Mouse (Mus musculus) limb, embryonic 15.5 days (tissue): Measurements from ENCODE around the gene Osbp. TPM values are rescaled to one million over a fixed set of nuclear protein-coding genes. Genes with fewer than 3 reads are reported as not detected.
A peak's percentile ranks its signal among the peaks of the same experiment; 100 is the strongest.

ENCODE experiments used
- ATAC-seq: fragments of 200-750 bp; cut with Nextera tagmentation; 2 replicates; pipeline ENCODE4 v1.8.0; 2017; ENCODE audit warnings: low read depth, moderate TSS enrichment; ENCODE audit not compliant: insufficient number of reproducible peaks, low FRiP score, low TSS enrichment
- H3K27ac ChIP-seq: fragments of 300-500 bp; sonication (generic); 2 replicates; pipeline ENCODE4 v1.5.1; 2015; ENCODE audit warnings: moderate library complexity, mild to moderate bottlenecking, inconsistent platforms
- H3K27me3 ChIP-seq: fragments of 300-500 bp; sonication (generic); 2 replicates; pipeline ENCODE4 v1.6.1; 2015; ENCODE audit warnings: inconsistent platforms
- H3K36me3 ChIP-seq: fragments of 300-500 bp; sonication (generic); 2 replicates; pipeline ENCODE4 v1.6.1; 2015; ENCODE audit warnings: inconsistent platforms
- H3K4me1 ChIP-seq: fragments of 300-500 bp; sonication (generic); 2 replicates; pipeline ENCODE4 v1.6.1; 2015; ENCODE audit warnings: inconsistent platforms
- H3K4me2 ChIP-seq: fragments of 300-500 bp; sonication (generic); 2 replicates; pipeline ENCODE4 v1.6.1; 2015; ENCODE audit warnings: mild to moderate bottlenecking, inconsistent platforms
- H3K4me3 ChIP-seq: fragments of 300-500 bp; sonication (generic); 2 replicates; pipeline ENCODE4 v1.5.1; 2015; ENCODE audit warnings: mild to moderate bottlenecking, inconsistent platforms
- H3K9ac ChIP-seq: fragments of 300-500 bp; sonication (generic); 2 replicates; pipeline ENCODE4 v1.6.1; 2015; ENCODE audit warnings: inconsistent platforms
- H3K9me3 ChIP-seq: fragments of 300-500 bp; sonication (generic); 2 replicates; pipeline ENCODE4 v1.6.1; 2016; ENCODE audit warnings: inconsistent platforms
- WGBS: fragments of 180-500 bp; shearing (Covaris S2); methylation state at CpG from one replicate; pipeline ENCODE4 v1.1.7; 2015; 5-methylcytosine and 5-hydroxymethylcytosine counted together
- polyA plus RNA-seq: library from polyadenylated mRNA; unstranded; fragments of >200 nt; fragmentation: Nextera tagmentation; extraction: Ambion mirVana; gene quantifications from 2 replicates; pipeline ENCODE4 v1.2.1, GENCODE M21; 2015

The Osbp gene
- polyA plus RNA-seq, 1 experiment from 2014 or later = 5.6 TPM

DNA sequence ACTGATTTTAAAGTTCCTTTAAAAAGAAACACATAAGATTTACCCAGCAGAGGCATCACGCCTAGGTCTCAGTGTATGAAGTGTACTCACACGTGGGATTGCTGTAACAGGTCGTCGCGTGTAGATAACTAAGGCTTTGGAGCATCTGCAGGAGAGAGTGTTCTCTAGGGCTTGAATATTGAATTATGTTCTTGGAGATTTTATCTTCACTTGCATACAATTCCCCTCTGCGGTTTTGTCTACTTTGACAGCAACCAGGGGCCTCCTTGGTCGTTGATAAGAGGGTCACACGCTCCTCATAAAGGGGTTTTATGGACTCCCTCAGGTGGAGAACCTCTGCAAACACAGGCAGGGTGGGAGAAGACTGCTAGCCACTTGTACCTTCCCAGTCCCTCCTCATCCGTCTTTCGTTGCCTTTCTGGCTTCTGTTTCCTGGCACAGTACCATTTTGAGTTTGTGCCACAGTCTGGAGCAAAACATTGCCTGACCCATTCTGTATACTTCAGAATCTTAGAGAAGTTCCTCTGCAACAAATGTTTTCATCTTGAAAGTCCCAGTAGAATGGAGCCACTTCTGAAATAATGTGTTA, 26.8 kb downstream of the Osbp start:
- no peaks in the 10 kb centered on the region for H3K27me3 ChIP-seq
- no peak for ATAC-seq
- H3K9ac ChIP-seq = no peak overlapping the region
- H3K36me3 ChIP-seq = peaks cover 73% of the 10 kb centered on the region
- H3K4me2 ChIP-seq = no peak overlapping the region
- no peaks in the 10 kb centered on the region for H3K9me3 ChIP-seq
- no peak overlapping the region for H3K4me3 ChIP-seq
- no peaks in the 10 kb centered on the region for H3K4me1 ChIP-seq
- H3K27ac ChIP-seq = no peak overlapping the region
- 84% methylated on average over 10 of the region's 10 CpGs for WGBS

DNA sequence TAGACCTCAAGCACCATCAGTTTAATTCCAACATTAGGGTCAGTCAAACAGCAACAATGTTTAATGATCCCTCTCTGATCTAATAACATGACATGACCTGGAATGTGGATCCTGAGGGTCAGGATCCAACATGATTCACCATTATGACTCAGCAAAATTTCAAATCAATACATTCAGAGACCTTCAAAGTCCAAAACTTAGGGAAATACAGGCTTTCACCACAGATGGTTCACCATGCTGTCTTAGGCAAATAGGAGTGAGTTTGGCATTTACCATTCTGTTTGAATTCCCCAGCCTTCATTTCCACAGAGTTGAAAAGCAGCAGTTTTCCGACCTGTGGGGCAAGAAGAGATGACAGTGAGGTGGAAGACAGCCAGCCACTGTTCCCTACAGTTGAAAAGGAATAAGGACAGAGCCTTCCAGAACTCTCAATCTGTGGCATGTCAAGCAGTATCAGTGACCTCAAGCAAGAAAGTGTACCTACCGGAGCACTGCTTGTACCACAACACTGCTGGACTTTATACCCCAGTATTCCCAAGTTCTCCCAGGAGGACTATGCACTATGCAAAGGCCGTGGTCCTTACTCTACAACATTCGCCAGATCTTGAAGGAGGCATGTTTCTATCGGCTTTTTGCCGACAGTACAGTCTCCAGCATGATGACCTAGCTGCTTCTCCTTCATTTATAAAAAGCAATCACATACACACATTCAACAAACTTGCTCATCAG, 29.1 kb downstream of the Osbp start:
- Histone ChIP-seq H3K36me3 (peaks cover 52% of the 10 kb centered on the region), H3K27me3 (no peaks in the 10 kb centered on the region), H3K9ac (no peak overlapping the region), H3K4me1 (no peaks in the 10 kb centered on the region), H3K27ac (no peak overlapping the region), H3K9me3 (no peaks in the 10 kb centered on the region), H3K4me2 (no peak overlapping the region), H3K4me3 (no peak overlapping the region)
- WGBS = 90% methylated on average over 6 of the region's 6 CpGs
- ATAC-seq = no peak

DNA sequence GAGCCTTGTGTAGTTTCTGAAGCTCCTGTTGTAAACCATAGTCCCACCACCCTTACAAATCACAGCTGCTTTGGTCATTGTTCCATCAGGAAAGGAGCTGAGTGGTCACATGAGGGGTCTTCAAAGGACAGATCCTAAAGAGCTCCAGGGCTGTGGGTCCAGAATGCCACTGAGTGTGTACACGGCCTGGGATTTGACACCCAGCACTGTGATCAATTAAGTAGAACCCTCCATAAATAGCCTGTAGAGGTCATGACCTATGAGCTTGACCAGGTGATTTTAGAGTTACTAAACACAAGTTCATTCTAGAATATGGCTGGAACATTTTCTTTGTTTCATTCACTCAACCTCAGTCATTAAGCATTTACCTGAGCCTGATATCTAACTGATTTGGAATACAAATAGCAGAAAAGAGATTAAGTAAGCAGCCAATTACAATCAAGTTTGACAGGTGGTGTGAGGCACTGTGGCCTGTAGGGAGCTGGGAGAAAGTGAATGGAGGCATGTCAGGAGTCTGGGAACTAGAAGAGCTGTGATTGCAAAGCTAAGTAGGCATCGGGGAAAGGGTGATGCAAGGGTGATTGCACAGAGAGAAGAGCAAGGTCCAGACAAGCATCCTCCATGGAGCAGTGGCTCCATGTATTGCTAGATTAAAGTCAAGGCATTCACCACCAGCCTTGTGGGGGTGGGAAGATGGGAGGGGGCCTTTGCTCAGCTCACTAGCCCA, 30.1 kb downstream of the Osbp start:
- Histone ChIP-seq H3K36me3 (peaks cover 44% of the 10 kb centered on the region), H3K4me3 (no peak overlapping the region), H3K9ac (no peak overlapping the region), H3K9me3 (no peaks in the 10 kb centered on the region), H3K4me2 (no peak overlapping the region), H3K27ac (no peak overlapping the region), H3K27me3 (no peaks in the 10 kb centered on the region), H3K4me1 (no peaks in the 10 kb centered on the region)
- ATAC-seq = no peak
- WGBS = 56% methylated on average over 2 of the region's 2 CpGs

DNA sequence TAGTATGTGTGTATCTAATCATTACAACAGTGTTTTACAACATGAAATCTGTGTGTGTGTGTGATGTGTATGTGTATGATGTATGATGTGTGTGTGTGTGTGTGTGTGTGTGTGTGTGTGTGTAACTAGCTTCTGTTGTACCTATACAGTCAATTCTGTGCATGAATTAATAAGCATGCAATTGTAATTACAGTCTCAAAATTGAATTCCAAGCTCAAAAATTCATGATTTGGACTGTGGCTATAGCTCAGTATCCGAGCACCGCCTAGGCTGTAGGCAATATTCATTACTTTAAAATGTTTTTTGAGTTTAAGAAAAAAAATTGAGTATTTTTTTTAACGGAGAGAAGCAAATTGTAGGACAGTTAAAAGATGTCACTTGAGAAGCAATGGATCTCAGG, 35.9 kb downstream of the Osbp start:
- Histone ChIP-seq H3K27me3 (no peaks in the 10 kb centered on the region), H3K9me3 (no peaks in the 10 kb centered on the region), H3K4me3 (no peak overlapping the region), H3K9ac (no peak overlapping the region), H3K4me2 (no peak overlapping the region), H3K4me1 (peaks cover 3% of the 10 kb centered on the region; the same call in 1 of the 2 replicates), H3K27ac (no peak overlapping the region), H3K36me3 (no peaks in the 10 kb centered on the region)
- ATAC-seq = no peak
- 21% methylated on average over 3 of the region's 3 CpGs for WGBS

DNA sequence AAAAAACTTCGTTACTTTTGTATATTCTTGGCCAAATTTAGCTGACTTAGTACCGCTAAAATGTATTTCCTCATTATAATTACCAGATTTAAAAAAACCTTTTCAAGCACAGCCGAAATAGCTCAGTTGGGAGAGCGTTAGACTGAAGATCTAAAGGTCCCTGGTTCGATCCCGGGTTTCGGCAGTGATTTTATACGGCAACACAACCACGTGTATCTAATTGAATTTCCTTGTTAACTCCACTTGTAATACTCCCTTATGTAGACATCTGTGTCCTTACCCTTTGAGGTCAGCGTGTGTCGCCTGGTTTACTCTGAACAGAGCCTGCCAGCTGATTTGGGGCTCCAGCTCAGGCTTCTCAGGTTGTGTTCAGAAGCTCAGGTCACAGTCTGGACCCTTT, 36.4 kb downstream of the Osbp start:
- Histone ChIP-seq H3K9me3 (no peaks in the 10 kb centered on the region), H3K27ac (no peak overlapping the region), H3K4me1 (peaks cover 8% of the 10 kb centered on the region; the same call in 1 of the 2 replicates), H3K4me3 (0 out of 2 replicates have a peak overlapping the region, but pooled peaks have one; percentile 5), H3K36me3 (no peaks in the 10 kb centered on the region), H3K9ac (no peak overlapping the region), H3K4me2 (0 out of 2 replicates have a peak overlapping the region, but pooled peaks have one; percentile 17), H3K27me3 (no peaks in the 10 kb centered on the region)
- 3% methylated on average over 11 of the region's 11 CpGs for WGBS
- no peak for ATAC-seq

DNA sequence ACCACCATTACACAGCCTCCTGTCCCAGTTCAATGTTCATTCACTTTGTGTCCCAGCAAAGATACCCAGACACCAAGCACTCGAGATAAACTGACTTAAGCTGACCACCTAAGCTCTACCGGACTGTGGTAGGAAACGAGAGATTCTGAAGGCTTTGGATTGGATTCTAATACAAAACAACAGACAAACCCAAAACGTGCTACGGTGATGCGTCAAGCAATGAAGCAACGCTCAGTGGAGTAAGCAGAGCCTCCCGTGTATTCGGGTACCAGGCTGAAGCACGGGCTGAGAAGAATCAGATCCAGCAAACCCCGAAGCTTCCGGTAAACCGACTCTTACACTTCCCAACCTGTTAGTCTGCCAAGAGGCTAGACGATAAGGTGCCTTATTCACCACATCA, 37.0 kb downstream of the Osbp start:
- Histone ChIP-seq H3K27me3 (no peaks in the 10 kb centered on the region), H3K9ac (no peak overlapping the region), H3K4me3 (0 out of 2 replicates have a peak overlapping the region, but pooled peaks have one; percentile 5), H3K4me2 (0 out of 2 replicates have a peak overlapping the region, but pooled peaks have one; percentile 17), H3K4me1 (peaks cover 14% of the 10 kb centered on the region; the same call in 1 of the 2 replicates), H3K9me3 (no peaks in the 10 kb centered on the region), H3K36me3 (no peaks in the 10 kb centered on the region), H3K27ac (no peak overlapping the region)
- 50% methylated on average over 14 of the region's 14 CpGs for WGBS
- no peak for ATAC-seq

DNA sequence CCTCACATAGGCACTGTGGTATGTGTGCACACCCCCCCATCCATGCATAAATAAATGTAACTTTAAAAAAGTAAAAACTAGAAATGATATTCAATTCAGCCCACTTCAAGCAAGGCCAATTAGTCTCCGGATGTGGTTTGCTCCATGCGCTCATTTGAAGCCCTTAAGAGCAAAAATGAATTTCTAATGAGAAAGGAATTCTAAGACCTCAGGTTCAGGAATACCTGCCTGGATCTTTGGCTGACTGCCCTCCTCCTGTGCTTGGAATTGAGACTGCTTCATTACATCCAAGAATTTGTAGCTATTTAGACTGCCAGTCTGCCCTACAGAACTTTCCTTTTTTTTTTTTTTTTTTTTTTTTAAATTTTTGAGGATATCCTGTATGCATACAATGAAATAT, 37.8 kb downstream of the Osbp start:
- Histone ChIP-seq H3K4me3 (no peak overlapping the region), H3K9ac (no peak overlapping the region), H3K4me2 (no peak overlapping the region), H3K27me3 (no peaks in the 10 kb centered on the region), H3K4me1 (peaks cover 16% of the 10 kb centered on the region; the same call in 1 of the 2 replicates), H3K36me3 (no peaks in the 10 kb centered on the region), H3K27ac (no peak overlapping the region), H3K9me3 (no peaks in the 10 kb centered on the region)
- WGBS = 81% methylated on average over 2 of the region's 2 CpGs
- ATAC-seq = no peak

DNA sequence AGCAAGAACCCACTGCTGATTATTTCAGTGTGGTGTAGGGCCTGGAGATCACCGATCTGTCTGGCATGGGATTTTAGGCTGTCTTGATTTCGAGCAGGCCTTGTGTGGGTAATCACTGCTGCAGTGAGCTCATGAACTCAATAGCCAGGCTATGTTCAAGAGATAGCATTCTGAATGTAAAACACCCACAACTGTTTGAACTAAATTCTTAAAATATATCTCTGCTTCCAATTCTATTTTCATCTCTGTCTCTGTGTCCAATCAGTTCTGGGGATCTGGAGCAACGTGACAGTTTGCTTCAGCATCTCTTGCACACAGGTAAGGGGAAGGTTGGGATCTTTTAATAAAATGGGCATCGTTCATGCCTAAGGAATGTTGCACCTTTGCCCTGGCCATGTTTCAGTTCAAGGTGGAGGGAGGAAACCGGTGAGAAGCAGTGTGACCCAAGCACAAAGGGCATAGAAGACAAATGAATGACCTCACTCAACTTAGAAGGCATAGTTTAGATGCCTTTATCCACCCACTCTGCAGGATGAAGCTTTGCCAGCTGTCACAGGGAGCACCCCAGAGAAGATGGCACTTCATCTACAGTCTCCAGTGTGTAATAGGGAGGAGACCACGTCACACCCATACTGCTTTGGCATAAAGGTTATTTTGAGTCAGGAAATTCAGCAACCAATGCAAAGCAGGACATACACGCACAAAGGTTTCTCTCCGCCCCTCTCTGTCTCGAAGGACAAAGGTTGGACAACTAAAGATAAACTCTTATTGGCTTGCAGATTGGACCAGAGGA, 38.7 kb downstream of the Osbp start:
- Histone ChIP-seq H3K9me3 (no peaks in the 10 kb centered on the region), H3K27ac (no peak overlapping the region), H3K27me3 (no peaks in the 10 kb centered on the region), H3K4me1 (peaks cover 19% of the 10 kb centered on the region; the same call in 1 of the 2 replicates), H3K36me3 (no peaks in the 10 kb centered on the region), H3K4me2 (peak overlapping the region; percentile 60), H3K4me3 (peak overlapping the region; percentile 65), H3K9ac (no peak overlapping the region)
- no peak for ATAC-seq
- 54% methylated on average over 9 of the region's 9 CpGs for WGBS

DNA sequence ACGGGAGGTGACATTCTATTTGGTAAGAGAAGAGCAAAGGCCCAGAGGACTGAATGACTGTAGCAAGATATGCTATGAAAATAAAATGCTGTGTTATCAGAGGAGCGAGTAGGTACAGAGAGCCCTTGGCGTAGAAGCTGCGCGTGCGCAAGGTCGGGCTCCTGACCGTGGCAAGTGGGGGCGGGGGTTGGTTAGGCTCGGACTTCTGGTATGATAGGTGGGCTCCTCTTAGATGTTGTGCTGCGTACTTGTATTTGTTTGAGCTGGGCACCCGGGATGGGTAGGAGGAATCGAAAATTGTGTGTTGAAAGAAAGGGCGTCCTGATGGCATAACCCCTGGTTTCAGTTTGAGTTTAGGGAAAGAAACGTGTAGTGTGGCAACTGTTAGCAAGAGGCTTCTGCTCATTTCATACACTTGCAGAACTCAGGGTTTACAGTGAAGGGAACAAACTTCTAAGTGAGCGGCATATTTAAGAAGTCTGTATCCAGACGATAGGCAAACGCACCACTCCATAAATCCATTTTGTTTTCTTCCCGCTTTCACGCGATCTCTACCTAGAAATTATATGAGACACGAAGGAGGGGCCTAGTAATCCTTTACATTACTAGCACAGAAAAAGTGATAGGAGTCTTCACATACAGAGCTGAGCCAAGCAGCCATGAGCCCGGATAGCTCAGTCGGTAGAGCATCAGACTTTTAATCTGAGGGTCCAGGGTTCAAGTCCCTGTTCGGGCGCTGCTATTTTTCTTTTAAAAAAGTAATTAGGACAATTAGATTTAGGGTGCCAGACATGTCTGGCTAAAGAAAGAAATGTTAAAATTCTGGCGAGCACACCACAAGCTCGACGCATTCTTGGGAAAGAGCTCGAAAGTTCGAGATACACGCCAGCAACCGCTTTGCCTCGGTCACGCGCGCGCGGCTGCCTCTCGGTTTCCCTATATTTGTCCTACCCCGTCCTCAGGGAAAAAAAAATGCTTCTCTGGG, 39.9 kb downstream of the Osbp start:
- Histone ChIP-seq H3K4me3 (peak overlapping the region; percentile 65), H3K27me3 (no peaks in the 10 kb centered on the region), H3K27ac (peak overlapping the region; percentile 82), H3K9me3 (no peaks in the 10 kb centered on the region), H3K4me2 (peak overlapping the region; percentile 60), H3K4me1 (peaks cover 19% of the 10 kb centered on the region; the same call in 1 of the 2 replicates), H3K36me3 (no peaks in the 10 kb centered on the region), H3K9ac (peak overlapping the region; percentile 45)
- ATAC-seq = peak; percentile 72; the same call in 1 of the 2 replicates
- under 1% methylated on average over 41 of the region's 41 CpGs for WGBS

DNA sequence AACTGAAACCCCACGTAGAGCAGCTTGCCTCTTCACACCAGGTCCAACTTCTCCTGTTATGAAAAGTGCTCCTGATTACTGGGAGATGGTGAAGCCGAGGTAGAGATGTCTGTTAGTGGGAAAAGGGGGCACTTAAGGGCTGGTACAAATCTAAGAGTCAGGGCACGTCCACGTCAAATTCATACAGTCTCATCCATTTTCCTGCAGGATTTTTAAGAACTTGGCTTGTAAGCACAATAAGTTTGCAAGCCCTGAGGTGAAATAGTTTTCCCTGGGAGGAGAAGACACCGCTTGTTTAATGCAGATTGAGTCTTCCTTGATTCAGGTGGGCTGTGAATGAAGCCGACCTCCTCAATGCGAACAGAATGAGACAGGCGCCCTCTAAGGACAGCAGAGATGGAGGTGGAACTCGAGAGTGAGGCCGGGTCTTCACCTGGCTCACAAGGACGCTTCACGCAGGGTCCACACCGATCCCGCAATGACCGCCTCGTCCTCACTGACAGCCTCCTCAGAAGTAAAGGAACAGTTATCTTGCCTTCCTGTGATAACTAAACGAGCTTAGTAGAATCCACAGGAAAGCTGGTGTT, 40.7 kb downstream of the Osbp start:
- no peaks in the 10 kb centered on the region for H3K27me3 ChIP-seq
- no peak for ATAC-seq
- peak overlapping the region; percentile 65 for H3K4me3 ChIP-seq
- no peaks in the 10 kb centered on the region for H3K9me3 ChIP-seq
- H3K4me1 ChIP-seq = peaks cover 19% of the 10 kb centered on the region; the same call in 1 of the 2 replicates
- peak overlapping the region; percentile 67 for H3K27ac ChIP-seq
- WGBS = 2% methylated on average over 17 of the region's 17 CpGs
- H3K9ac ChIP-seq = peak overlapping the region; percentile 45
- no peaks in the 10 kb centered on the region for H3K36me3 ChIP-seq
- peak overlapping the region; percentile 60 for H3K4me2 ChIP-seq
